Mouse (Mus musculus): Measurements from ENCODE around the gene Cep162.

The Cep162 gene

GRCm38 (mm10) chr9:87162559-87162958, 92.8 kb downstream of the Cep162 start:
- DNase-seq (ENCODE audit: low read depth, low spot score): no peak

GRCm38 (mm10) chr9:87152641-87153325, 102.6 kb downstream of the Cep162 start:
- DNase-seq (ENCODE audit: low read depth, low spot score): no peak

GRCm38 (mm10) chr9:87147927-87148326, 107.4 kb downstream of the Cep162 start:
- no peak for DNase-seq (ENCODE audit: low read depth, low spot score)

- no peak for DNase-seq (ENCODE audit: low read depth, low spot score)
Observed at GRCm38 (mm10) chr9:87146400-87146799, 108.9 kb downstream of the Cep162 start.

GRCm38 (mm10) chr9:87145671-87146070, 109.7 kb downstream of the Cep162 start:
- no peak for DNase-seq (ENCODE audit: low read depth, low spot score)

GRCm38 (mm10) chr9:87145180-87145579, 110.2 kb downstream of the Cep162 start:
- DNase-seq (ENCODE audit: low read depth, low spot score): no peak

- DNase-seq (ENCODE audit: low read depth, low spot score): no peak
Observed at GRCm38 (mm10) chr9:87144532-87144931, 110.8 kb downstream of the Cep162 start.

- no peak for DNase-seq (ENCODE audit: low read depth, low spot score)
Observed at GRCm38 (mm10) chr9:87144106-87144505, 111.2 kb downstream of the Cep162 start, which contains the start of gene Mrap2. Mrap2 (plus strand) TSS chr9:87144306.

- DNase-seq (ENCODE audit: low read depth, low spot score): no peak
Observed at GRCm38 (mm10) chr9:87143076-87143475, 112.3 kb downstream of the Cep162 start.
